Mouse (Mus musculus): Measurements from ENCODE around the gene 0610040J01Rik.

DNA sequence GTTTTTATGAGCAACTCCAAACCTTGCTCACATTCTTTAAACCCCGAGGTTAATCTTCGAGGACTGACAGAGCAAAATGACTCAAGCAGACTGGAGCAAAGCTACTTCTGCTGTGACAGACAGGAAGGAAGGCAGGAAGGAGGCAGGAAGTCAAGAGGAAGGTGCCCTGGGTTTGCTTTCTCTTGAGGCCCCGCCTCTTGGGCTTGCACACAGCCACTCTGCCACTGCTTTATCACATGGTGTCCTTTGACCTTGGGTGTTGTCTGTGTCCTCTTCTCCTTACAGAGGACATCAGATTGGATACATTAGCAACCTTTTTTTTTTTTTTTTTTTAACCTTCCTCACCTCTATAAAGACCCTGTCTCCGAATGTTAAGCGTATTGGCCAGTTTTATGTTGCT lies 25.0 kb downstream of the 0610040J01Rik start:
- TF ChIP-seq FLI1 (IDR thresholded peaks at IDR 0.05; ENCODE audit: low read length) (no peak), GATA1 (IDR thresholded peaks at IDR 0.05; ENCODE audit: borderline replicate concordance, low read length) (no peak)

Data from megakaryocyte, embryonic 14.5 days (primary cell).